Mouse (Mus musculus): ENCODE results near the gene Zfp207. TPM values are rescaled to one million over a fixed set of nuclear protein-coding genes. Genes with fewer than 3 reads are reported as not detected.
"Not testable (repeated sequence)": the region's sequence is repeated elsewhere in the genome, so short reads cannot be mapped to it uniquely, and the experiment has no call there.

Gene Zfp207
- total RNA-seq, 2 experiments from 2014 or later, result 146 to 149 TPM

- intact Hi-C loops (cut with DNase I), result no loop called here
- no peak for DNase-seq (ENCODE audit: extremely low spot score in 1 of 2, low spot score in 2 of 2)
Observed at GRCm38 (mm10) chr11:80395930-80396329, 12.9 kb downstream of the Zfp207 start.

GRCm38 (mm10) chr11:80396617-80397016, 13.5 kb downstream of the Zfp207 start:
- intact Hi-C loops (cut with DNase I), result no loop called here
- no peak for DNase-seq (ENCODE audit: extremely low spot score in 1 of 2, low spot score in 2 of 2)

- intact Hi-C loops (cut with DNase I); DNase-seq (ENCODE audit: extremely low spot score in 1 of 2, low spot score in 2 of 2): not testable (repeated sequence)
Observed at GRCm38 (mm10) chr11:80407878-80408277, 24.8 kb downstream of the Zfp207 start.

GRCm38 (mm10) chr11:80410377-80410776, 27.3 kb downstream of the Zfp207 start:
- DNase-seq (ENCODE audit: extremely low spot score in 1 of 2, low spot score in 2 of 2), result no peak
- intact Hi-C loops (cut with DNase I), result no loop called here

- intact Hi-C loops (cut with DNase I), result no loop called here
- DNase-seq (ENCODE audit: extremely low spot score in 1 of 2, low spot score in 2 of 2), result no peak
Observed at GRCm38 (mm10) chr11:80417085-80417484, 34.0 kb downstream of the Zfp207 start.

GRCm38 (mm10) chr11:80419743-80420142, 36.7 kb downstream of the Zfp207 start:
- intact Hi-C loops (cut with DNase I), result no loop called here
- DNase-seq (ENCODE audit: extremely low spot score in 1 of 2, low spot score in 2 of 2), result no peak

- no peak for DNase-seq (ENCODE audit: extremely low spot score in 1 of 2, low spot score in 2 of 2)
- intact Hi-C loops (cut with DNase I), result no loop called here
Observed at GRCm38 (mm10) chr11:80420202-80420984, 37.3 kb downstream of the Zfp207 start.

GRCm38 (mm10) chr11:80421421-80422047, 38.5 kb downstream of the Zfp207 start:
- no peak for DNase-seq (ENCODE audit: extremely low spot score in 1 of 2, low spot score in 2 of 2)
- intact Hi-C loops (cut with DNase I), result no loop called here

GRCm38 (mm10) chr11:80424691-80425090, 41.6 kb downstream of the Zfp207 start:
- intact Hi-C loops (cut with DNase I), result loop anchor here (5.0 kb wide), 1 partner anchor 248 kb away; no protein-coding TSS in a partner anchor
- DNase-seq (ENCODE audit: extremely low spot score in 1 of 2, low spot score in 2 of 2), result no peak

GRCm38 (mm10) chr11:80425247-80425778, 42.2 kb downstream of the Zfp207 start:
- intact Hi-C loops (cut with DNase I), result loop anchor here (5.0 kb wide), 1 partner anchor 247 kb away; no protein-coding TSS in a partner anchor
- no peak for DNase-seq (ENCODE audit: extremely low spot score in 1 of 2, low spot score in 2 of 2)

- intact Hi-C loops (cut with DNase I), result loop anchor here (5.0 kb wide), 1 partner anchor 246 kb away; no protein-coding TSS in a partner anchor
- DNase-seq (ENCODE audit: extremely low spot score in 1 of 2, low spot score in 2 of 2), result not testable (repeated sequence)
Observed at GRCm38 (mm10) chr11:80426029-80426813, 43.1 kb downstream of the Zfp207 start.

GRCm38 (mm10) chr11:80428381-80429008, 45.4 kb downstream of the Zfp207 start, which contains the start of gene Psmd11:
Gene Psmd11 (plus strand): TSS chr11:80428615.
- peak; percentile 94 to 98 for DNase-seq (ENCODE audit: extremely low spot score in 1 of 2, low spot score in 2 of 2)
- intact Hi-C loops (cut with DNase I), result loop anchor here (5.0 kb wide), 1 partner anchor 244 kb away; no protein-coding TSS in a partner anchor

- DNase-seq (ENCODE audit: extremely low spot score in 1 of 2, low spot score in 2 of 2), result peak; percentile 22 to 54
- intact Hi-C loops (cut with DNase I), result loop anchor here (5.0 kb wide), 1 partner anchor 243 kb away; no protein-coding TSS in a partner anchor
Observed at GRCm38 (mm10) chr11:80429009-80429475, 46.0 kb downstream of the Zfp207 start.

- no peak for DNase-seq (ENCODE audit: extremely low spot score in 1 of 2, low spot score in 2 of 2)
- intact Hi-C loops (cut with DNase I), result loop anchor here (5.0 kb wide), 1 partner anchor 243 kb away; no protein-coding TSS in a partner anchor
Observed at GRCm38 (mm10) chr11:80429500-80430166, 46.6 kb downstream of the Zfp207 start.

- DNase-seq (ENCODE audit: extremely low spot score in 1 of 2, low spot score in 2 of 2), result no peak
- intact Hi-C loops (cut with DNase I), result no loop called here
Observed at GRCm38 (mm10) chr11:80430366-80430910, 47.4 kb downstream of the Zfp207 start.

GRCm38 (mm10) chr11:80446916-80447315, 63.8 kb downstream of the Zfp207 start:
- DNase-seq (ENCODE audit: extremely low spot score in 1 of 2, low spot score in 2 of 2), result no peak
- intact Hi-C loops (cut with DNase I), result no loop called here

- intact Hi-C loops (cut with DNase I), result loop anchor here (5.0 kb wide), 1 partner anchor 58 kb away; no protein-coding TSS in a partner anchor
Observed at GRCm38 (mm10) chr11:80449859-80450258, 66.8 kb downstream of the Zfp207 start.

More at GRCm38 (mm10) chr11:80449859-80450258, 66.8 kb downstream of the Zfp207 start:
- no peak for DNase-seq (ENCODE audit: extremely low spot score in 1 of 2, low spot score in 2 of 2)

Data from left cerebral cortex, postnatal 10 days (tissue).